Mouse (Mus musculus) cerebellum, postnatal 4 days (tissue): ENCODE results near the gene Spem2.
A peak's percentile ranks its signal among the peaks of the same experiment; 100 is the strongest.

Experiments used
- DNase-seq, 2 experiments: peaks; one replicate each; pipeline ENCODE4 v3.0.0; 2022; ENCODE audit warnings: low spot score in 2 of 2, mixed read lengths in 1 of 2

Spem2 gene

DNA sequence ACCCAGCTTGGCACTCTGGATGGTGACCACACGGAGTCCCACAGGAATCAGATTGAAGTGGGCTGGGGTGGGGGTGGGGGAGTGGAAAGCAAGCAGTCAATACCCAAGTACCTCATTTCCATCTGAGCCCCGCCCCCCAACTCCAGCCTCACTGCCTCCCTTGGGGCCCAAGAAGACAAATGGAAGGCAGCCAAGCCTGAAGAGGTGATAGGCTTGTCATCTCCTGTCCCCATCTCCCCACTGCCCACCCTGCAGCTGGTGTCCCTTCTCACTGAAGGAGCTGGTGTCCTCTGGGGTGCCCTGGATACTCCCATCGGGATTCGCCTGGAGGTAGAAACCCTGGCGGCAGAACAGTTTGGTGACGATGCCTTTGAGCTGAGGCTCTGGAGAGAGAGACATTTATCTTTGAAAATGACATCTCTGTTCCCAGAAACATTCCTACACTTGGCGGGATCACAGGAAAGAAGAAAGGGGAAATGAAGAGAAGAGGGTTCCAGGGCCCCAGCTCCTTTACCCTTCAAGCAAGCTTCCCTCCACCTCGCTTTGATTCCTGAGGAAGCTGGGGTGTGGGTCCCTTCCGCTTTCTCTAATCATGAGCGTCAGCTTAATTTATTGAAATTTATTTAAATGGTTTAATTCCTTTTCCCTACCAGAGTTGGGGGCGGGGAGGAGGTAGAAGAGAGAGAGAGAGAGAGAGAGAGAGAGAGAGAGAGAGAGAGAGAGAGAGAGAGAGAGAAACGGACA, 18.7 kb downstream of the Spem2 start:
- DNase-seq, result peak in 1 of 2 experiments; percentile 45

DNA sequence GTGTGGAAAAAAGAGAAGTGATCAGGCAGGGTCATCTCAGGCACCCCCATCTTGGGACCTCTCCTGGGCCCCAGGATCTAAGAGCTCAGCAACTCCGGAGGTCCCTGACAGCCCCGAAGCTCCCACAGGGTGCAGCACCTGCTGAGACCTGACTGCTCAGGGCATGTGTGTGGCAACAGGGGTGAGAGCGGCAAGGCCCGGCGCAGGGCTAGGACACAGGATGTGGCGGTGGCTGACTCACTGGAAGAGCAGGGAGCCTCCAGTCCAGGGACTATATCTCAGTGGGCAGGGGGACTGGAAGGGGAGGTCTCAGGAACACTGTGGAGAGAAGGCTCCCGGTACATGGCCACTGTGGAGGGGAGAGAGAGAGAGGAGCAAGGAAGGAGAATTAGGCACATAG, 20.3 kb downstream of the Spem2 start:
- DNase-seq, result no peak

DNA sequence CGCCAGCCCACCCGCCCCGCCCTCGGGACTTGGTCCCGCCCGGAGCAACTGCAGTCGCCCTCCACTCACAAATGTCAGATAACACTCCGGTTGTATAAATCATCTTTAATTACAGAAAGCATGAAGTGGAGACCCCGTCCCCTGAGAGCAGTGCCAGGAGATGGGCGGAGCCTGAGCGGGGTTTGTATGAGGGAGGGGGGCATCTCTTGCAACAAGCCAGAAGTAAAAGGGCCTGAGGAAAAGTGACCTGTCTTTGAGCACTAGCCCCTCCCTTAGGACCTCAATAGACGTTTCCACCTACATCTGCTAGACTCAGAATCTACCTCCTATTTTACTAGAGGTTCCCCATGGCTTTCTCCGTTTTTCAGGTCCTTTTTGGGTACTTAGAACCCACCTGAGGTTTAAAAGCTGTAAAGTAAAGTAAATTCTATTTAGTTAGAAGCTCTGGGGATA, 22.3 kb downstream of the Spem2 start:
- DNase-seq, result no peak

DNA sequence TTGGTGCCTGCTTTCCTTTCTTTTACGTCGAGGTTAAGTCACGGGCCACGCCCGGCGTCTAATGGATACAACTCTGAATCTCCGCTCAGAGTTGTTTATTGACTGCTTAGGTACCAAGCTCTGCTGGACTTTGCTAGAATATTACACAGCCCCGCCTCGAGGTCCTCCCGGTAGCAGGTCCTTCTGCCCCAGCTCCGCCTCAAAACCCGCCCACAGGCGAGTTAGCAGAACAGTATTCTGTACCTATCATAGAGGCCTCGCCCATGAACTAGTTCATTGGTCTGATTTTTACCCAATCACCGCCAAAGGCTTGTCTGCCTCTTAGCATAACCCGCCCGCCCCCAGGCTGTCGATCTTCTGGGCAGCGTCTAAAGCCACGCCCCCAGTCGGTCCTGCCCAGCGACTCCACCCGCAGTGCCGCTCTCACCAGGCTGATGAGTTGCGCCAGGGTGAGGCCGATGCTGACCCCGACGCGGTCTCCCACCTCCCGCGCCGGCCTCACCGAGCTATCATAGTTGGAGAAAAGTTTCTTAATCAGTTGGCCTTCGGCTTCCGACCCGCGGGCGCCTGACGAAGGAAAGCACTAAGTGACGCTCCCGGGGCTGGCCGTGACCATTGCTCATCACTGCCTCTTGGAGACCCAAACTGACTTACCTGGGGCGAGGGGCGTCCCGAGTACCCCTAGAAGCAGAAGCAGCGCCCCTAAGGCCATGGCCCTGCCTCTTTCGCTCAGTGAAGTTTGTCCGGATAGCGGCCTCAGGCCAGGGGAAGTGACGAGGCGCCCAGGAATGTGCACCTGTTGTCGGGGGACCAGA, 22.9 kb downstream of the Spem2 start, which contains the start of gene Chrnb1:
Chrnb1 (minus strand) TSS at position 776 of the 815 bp plus-strand sequence.
- DNase-seq, result peak; percentile 59 to 81

DNA sequence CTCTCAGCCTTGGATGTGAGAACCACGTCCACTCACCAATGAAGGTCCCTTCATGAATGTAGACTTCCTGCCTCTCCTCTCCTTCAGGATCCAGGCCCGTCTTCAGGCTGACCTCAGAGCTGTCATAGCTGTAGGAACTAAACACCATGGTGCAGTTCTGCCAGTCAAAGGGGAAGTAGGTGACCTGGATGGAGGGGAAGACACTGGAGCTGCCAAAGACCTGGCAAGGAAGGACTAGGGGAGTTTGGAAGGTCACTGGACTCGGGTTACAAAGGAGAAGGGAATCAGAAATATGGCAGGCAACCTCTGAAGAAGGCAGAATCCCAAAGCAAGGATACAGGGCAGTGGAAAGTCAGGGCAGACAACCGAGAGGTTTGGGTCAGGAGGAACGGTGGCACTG, 24.8 kb downstream of the Spem2 start:
- no peak for DNase-seq

DNA sequence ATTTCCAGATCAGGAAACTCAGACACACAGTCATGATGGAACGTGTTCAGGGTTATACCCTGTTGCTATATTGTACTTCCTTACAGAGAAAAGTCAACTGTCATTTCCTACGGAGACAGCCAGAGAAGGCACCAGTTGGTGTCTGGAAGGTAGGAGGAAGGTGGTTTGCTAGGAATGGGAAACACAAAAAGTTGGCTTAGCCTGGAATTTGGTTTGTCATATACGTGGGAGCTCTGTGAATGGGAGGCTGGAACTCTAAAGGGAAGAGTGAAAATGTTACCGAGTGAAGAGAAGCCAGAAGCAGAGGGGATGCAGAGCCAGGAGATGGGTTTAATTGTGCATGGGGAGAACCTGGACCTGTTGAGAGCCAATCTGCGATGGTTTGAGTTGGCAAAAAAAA, 26.8 kb downstream of the Spem2 start:
- DNase-seq, result no peak

DNA sequence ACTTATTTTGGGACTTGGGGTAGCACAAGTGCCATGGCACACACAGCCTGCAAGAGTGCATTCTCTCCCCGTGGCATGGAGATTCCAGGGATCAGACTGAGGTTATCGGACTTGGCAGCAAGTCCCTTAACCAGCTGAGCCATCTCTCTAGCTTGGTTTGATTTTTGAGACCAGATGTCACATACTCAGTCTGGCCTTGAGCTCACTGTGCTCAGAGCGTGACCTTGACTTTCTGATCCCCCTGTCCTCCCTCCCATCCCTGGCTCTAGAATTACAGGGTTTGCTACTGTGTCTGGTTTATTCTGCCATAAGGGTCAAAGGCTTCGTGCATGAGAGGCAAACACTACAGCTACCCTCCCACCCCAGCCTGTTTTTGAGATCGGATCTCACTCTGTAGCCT, 28.8 kb downstream of the Spem2 start:
- no peak for DNase-seq

DNA sequence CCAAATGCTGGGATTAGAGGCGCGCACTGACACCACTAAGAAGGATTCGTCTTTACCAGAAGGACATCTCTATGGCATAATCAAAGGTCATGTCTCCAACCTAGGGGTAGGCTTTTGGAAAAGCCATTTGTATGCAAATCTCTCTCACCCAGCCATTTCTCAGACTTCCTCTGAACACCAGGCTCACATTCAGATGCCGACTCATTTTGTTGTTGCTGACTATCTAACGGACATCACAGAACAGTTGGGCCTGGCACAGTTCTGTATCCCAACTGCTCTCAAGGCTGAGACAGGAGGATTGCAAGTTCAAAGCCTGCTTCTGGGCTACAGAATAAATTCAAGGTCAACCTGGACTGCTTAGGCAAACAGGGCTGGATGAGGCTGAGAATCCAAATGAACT, 31.0 kb downstream of the Spem2 start:
- no peak for DNase-seq

DNA sequence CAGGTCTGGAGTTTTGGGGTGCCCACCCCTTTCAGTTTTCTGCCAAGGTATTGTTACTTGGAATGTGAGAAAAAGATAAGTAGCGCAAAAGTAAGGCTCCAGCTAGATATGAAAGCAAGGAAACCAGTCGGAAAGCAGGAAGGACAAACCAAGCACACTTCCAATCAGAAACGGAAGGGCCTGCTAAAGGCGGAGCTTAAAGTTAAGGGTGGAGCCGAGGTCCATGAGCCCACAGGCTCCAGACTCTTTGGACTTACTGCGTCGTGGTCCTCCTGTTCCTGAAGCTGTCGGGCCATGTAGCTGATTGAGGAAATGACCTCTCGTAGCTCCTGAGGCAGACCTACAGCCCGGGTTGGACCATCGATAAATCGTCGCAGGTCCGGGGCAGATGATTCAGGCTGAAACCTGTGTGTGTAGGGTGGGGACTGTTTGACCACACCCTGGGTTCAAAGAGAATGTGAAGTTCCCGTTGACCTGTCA, 33.4 kb downstream of the Spem2 start:
- DNase-seq, result no peak

DNA sequence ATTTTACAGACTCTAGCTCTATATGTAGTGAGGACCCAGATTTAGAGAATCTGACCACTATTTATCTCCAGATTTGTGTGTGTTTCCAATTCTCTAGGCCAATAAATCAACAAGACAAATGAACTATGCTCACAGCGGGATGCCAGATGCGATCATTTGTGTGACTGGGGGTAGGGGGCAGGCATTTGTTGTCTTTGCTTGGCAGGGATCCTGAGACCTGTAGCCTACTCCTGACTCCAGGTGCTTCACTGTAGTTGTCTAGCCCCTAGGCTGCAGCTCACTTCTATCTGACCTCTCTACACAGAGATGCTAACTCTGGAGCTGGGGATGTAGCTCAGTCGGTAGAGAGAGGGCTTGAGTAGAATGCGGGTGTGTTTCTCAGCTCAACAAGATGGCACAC, 36.4 kb downstream of the Spem2 start:
- DNase-seq, result no peak

DNA sequence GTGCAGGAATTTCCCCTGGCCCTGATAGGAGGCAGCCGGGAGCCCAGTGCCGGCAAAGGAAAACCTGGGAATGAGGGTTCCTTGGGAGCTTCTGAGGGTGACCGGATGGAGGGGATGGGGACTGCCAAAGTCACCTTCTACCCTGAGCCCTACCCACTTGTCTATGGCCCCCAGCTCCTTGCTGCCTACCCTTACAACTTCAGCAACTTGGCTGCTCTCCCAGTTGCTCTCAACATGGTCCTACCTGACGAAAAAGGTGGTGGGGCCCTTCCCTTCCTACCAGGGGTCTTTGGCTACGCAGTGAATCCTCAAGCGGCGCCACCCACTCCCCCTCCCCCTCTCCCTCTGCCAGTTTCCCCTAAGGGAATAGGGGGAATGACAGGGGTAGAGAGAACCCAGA, 39.3 kb downstream of the Spem2 start:
- no peak for DNase-seq

DNA sequence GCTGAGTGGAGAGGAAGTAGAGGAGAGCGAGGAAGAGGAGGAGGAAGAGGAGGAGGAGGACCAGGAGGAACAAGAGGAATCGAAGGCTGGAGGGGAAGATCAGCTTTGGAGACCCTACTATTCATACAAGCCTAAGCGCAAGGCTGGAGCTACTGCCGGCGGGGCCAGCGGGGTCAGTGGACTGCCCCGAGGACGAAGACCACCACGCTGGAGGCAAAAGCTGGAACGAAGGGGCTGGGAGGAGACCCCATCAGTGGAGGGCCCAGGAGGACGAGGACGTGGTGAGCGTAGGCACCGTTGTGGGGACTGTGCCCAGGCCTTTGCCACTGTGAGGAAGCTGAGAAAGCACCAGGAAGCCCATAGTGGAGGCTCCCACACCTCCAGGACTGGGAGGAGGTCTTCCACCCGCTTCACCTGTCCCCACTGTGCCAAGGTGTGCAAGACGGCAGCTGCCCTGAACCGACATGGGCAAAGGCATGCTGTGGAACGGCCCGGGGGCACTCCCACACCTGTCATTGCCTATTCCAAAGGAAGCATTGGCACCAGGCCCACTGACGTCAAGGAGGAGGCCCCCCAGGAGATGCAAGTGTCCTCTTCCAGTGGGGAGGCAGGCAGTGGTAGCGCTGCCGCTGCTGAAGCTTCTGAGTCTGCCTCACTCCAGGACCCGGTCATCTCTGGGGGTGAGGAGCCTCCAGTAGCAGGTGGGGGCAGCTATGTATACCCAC, 39.8 kb downstream of the Spem2 start:
- no peak for DNase-seq

DNA sequence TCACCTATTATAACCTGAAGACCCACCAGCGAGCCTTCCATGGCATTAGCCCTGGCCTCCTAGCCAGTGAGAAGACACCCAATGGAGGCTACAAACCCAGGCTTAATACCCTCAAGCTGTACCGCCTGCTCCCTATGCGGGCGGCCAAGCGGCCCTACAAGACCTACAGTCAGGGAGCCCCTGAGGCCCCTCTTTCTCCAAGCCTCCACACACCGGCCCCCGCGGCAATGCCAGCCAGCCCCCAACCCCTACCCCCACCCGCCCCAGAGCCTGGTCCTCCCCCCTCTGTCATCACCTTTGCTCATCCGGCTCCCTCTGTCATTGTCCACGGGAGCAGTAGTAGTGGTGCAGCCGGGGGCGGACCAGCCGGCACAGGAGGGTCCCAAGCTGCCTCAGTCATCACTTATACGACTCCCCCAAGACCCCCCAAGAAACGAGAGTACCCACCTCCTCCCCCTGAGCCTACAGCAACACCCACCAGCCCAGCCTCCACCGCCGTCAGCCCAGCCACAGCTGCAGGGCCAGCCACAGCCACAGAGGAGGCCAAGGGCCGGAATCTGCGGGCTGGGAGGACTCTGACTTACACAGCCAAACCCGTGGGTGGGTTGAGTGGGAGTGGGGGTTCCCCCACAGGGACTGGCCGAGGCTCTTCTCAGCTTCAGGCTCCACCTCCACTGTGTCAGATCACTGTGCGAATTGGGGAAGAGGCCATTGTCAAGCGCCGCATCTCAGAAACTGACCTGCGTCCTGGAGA, 40.6 kb downstream of the Spem2 start:
- DNase-seq, result no peak

DNA sequence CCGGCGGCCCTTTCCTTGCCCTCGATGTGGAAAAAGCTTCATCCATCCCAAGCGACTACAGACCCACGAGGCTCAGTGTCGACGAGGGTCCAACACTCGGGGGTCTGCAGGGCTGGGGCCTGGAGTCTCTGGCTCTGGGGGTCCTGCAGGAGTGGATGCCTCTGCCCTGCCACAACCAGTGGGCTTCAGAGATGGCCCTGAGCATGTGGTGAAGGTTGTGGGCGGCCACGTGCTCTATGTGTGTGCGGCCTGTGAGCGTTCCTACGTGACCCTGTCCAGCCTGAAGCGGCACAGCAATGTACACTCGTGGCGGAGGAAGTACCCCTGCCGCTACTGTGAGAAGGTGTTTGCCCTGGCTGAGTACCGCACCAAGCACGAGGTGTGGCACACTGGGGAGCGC, 41.8 kb downstream of the Spem2 start:
- no peak for DNase-seq

DNA sequence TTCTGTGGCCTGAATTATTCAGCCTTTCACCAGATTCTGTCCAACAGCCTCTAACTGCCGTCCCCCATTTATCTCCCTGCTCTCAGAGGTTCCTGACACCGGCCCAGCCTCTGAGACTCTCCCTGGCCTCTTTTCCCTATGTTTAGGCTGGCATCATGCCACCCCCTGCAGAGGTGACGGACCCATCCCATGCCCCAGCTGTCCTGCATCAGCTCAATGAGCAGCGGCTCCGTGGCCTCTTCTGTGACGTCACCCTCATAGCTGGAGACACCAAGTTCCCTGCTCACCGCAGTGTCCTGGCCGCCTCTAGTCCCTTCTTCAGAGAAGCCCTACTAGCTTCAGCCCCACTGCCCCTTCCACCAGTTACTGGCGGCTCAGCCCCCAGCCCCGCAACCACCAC, 42.5 kb downstream of the Spem2 start:
- DNase-seq, result no peak

DNA sequence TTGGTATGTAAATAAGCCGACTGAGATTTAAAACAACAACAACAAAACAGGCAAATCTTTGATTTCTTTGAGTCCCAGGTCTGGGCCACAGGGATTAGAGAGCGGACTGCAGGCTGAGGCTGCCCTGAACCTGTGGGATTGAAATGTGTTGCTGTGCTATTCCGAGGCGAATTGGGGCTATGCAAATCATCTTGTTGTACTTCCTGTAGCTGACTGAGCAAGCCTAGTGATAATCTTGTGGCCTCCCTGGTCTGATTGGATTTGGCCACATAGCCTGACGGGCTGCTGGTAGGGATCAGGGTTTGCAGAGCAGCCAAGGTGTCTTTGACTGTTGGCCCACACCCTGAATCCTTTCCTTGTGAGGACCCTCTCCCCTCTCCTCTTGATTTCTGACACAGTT, 43.3 kb downstream of the Spem2 start:
- DNase-seq, result no peak

DNA sequence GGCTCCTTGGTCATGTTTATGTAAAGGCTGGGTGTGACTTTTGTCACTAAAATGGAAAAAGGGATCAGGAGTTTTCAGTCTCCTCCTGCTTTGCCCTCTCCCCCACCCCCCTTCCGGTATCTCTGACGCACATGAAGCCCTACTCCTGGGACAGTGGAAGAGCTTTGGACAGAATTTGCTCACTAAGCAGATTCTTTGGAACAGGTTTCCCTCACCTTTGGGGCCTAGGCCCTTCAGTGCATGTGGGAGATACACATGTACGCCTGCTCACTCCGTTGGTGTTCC, 50.7 kb downstream of the Spem2 start:
- DNase-seq, result no peak

DNA sequence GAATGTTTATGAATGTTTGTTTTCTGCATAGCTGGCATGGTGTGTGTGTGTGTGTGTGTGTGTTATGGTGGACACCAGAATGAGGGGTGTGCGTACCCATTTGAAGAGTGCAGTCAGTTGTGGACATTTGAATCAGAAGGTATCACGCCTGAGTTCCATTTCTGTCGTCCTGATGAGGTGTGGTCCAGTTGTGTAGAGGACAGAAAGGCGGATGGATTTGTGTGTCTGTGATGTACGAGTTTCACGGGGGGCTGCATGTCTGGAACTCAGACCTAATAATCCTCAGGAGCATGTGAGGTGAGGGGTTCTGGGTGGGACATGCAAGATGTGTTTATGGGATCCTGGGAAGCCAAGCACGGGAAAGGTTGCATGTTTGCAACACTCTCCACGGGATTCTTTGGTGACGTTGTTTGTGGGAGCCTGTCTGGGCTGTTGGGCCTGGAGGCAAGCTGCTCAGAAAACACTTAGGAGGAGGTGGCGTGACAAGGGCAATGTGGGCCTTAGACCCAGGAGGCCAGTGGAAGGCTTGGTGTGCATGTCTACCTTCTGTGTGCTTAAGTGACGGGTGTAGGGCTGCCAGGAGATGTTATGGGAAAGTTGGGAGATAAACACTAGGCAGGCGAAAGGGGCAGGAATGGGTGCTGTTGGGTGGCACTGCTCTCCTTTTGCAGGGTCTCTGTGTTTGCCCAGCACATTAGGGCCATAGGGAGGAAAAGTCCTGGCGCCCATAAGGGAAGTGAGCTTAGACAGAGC, 51.2 kb downstream of the Spem2 start:
- DNase-seq, result no peak
